Mouse (Mus musculus): ENCODE results near the gene Akr1c13.

DNA sequence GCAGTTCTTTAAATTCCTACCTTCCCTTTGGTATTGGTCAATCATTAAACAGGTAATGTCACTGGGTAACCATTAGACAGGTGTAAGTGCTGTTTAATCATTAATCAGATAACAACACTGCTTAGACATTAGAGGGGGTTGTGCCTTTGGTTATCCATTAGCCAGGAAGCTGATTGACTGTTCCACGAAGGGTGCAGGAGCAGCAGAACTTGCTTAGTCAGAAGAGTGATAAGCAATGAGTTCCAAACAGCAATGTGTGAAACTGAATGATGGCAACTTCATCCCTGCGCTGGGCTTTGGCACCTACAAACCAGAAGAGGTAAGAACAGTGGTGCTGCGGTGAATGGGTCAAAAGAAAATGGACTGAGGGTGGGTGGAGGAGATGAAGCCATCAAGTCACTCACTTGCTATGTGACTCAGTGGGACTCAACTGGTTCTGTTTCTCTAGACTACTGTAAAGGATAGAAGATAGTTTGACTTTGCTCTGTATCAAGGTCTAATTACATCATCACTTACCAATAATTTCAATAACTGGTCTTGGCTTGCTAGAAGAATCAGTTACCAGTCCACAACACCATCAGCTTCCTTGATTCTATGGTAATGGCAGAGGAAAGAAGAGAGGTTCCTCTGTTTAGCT, 42.7 kb downstream of the Akr1c13 start:
- TF ChIP-seq CTCF (IDR thresholded peaks at IDR 0.05; ENCODE audit: borderline replicate concordance, insufficient read depth, low read length) (no peak), POLR2A (IDR thresholded peaks at IDR 0.05; ENCODE audit: low read depth, low read length) (no peak)

Measured in embryonic fibroblast, embryonic 13.5 days (primary cell).